Mouse (Mus musculus) cerebellum, adult 18-20 months (tissue): ENCODE results near the gene Scgb2b26.

Experiments
- DNase-seq, 2 experiments: peaks; one replicate each; pipeline ENCODE4 v3.0.0; 2021

The Scgb2b26 gene

GRCm38 (mm10) chr7:33944940-33945339 lies at the start of gene Scgb2b26:
Gene Scgb2b26, minus strand, starts transcription at chr7:33945040.
- DNase-seq: no peak

GRCm38 (mm10) chr7:33982281-33982680 lies 37.4 kb upstream of the Scgb2b26 start:
- DNase-seq: peak; percentile 16 to 19

GRCm38 (mm10) chr7:33902982-33903381 lies 41.9 kb downstream of the Scgb2b26 start:
- no peak for DNase-seq

- DNase-seq: no peak
Observed at GRCm38 (mm10) chr7:33900803-33901202, 44.0 kb downstream of the Scgb2b26 start.

- DNase-seq: no peak
Observed at GRCm38 (mm10) chr7:33900007-33900406, 44.8 kb downstream of the Scgb2b26 start.
